Mouse (Mus musculus): Measurements from ENCODE around the gene Cggbp1.

DNA sequence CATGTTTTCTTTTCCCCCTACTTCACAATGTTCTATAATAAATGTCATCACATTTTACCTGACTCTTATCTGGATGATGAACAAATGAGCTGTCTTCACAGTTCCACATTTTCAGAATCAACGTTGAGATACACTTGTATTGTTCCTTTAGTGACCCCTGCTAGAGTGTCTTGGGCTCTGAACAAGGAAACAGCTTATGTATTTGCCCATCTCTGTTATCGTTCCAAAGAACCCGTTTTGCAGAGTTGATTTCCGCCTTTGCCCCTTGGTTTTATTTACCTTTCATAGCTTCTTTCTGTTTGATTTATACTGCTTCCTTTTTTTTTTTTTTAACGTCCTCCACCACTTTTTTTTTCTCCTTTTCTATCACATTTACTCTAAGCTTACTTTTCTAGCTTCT, 27.9 kb downstream of the Cggbp1 start:
- TF ChIP-seq ZC3H11A (IDR thresholded peaks at IDR 0.05; ENCODE audit: borderline replicate concordance, low read depth, low read length) (no peak), CHD2 (IDR thresholded peaks at IDR 0.05; ENCODE audit: low read depth, low read length) (no peak), ZNF384 (IDR thresholded peaks at IDR 0.05; ENCODE audit: low read depth, low read length) (no peak)
